Mouse (Mus musculus) MEL (cell line): ENCODE data around the gene Abcg2. TPM values are rescaled to one million over a fixed set of nuclear protein-coding genes. Genes with fewer than 3 reads are reported as not detected.

Experiments used
- DNase-seq: peaks from one replicate; pipeline ENCODE4 v3.0.0; 2011; ENCODE audit warnings: low read depth, low spot score
- H3K27ac ChIP-seq: 2 replicates; pipeline ENCODE4 v1.5.1; 2012; ENCODE audit warnings: low read depth, mild to moderate bottlenecking, control low read depth, low read length, moderate library complexity; ENCODE audit not compliant: control insufficient read depth
- H3K27me3 ChIP-seq, 2 experiments: fragments of 150-350 bp in 1 of 2; sonication (generic) in 1 of 2; 2 replicates each; pipeline ENCODE4 v1.6.1; 2012; ENCODE audit warnings: low read length in 2 of 2, mild to moderate bottlenecking in 2 of 2, improper control_type of control experiment in 1 of 2, moderate library complexity in 1 of 2; ENCODE audit not compliant: insufficient read depth in 2 of 2, control insufficient read depth in 1 of 2
- H3K36me3 ChIP-seq, 2 experiments: 2 replicates each; pipeline ENCODE4 v1.6.1; 2012 to 2014; ENCODE audit warnings: low read length in 2 of 2, improper control_type of control experiment in 1 of 2, inconsistent platforms in 1 of 2, mild to moderate bottlenecking in 1 of 2; ENCODE audit not compliant: insufficient read depth in 2 of 2, control insufficient read depth in 1 of 2
- H3K4me1 ChIP-seq, 2 experiments: fragments of 150-350 bp in 1 of 2; sonication (generic) in 1 of 2; 2 replicates each; pipeline ENCODE4 v1.6.1; 2012; ENCODE audit warnings: low read length in 2 of 2, improper control_type of control experiment in 1 of 2, mild to moderate bottlenecking in 1 of 2; ENCODE audit not compliant: insufficient read depth in 2 of 2, control insufficient read depth in 1 of 2
- H3K4me3 ChIP-seq, 2 experiments: fragments of 150-350 bp in 1 of 2; sonication (generic) in 1 of 2; 2 replicates each; pipeline ENCODE4 v1.5.1; 2012; ENCODE audit warnings: low read depth in 2 of 2, low read length in 2 of 2, mild to moderate bottlenecking in 2 of 2, moderate library complexity in 2 of 2, control low read depth in 1 of 2, improper control_type of control experiment in 1 of 2; ENCODE audit not compliant: control insufficient read depth in 1 of 2, insufficient read depth in 1 of 2
- H3K79me2 ChIP-seq: 2 replicates; pipeline ENCODE4 v1.6.1; 2012; ENCODE audit warnings: mild to moderate bottlenecking, low read length, moderate library complexity; ENCODE audit not compliant: control insufficient read depth, poor library complexity, insufficient read depth
- H3K9ac ChIP-seq: 2 replicates; pipeline ENCODE4 v1.6.1; 2012; ENCODE audit warnings: low read depth, mild to moderate bottlenecking, control low read depth, low read length, moderate library complexity; ENCODE audit not compliant: control insufficient read depth, poor library complexity, severe bottlenecking
- H3K9me3 ChIP-seq: fragments of 150-350 bp; sonication (generic); replicated peaks from 2 replicates; pipeline ENCODE4 v1.6.1; 2012; ENCODE audit warnings: mild to moderate bottlenecking, low read length, improper control_type of control experiment, moderate library complexity; ENCODE audit not compliant: insufficient read depth
- BHLHE40 ChIP-seq: IDR thresholded peaks from 2 replicates; pipeline ENCODE4 v1.6.1; 2012; ENCODE audit warnings: low read depth, mild to moderate bottlenecking, inconsistent platforms, low read length, improper control_type of control experiment, borderline replicate concordance
- CHD1 ChIP-seq: IDR thresholded peaks from 2 replicates; pipeline ENCODE4 v1.6.1; 2012; ENCODE audit warnings: low read depth, mild to moderate bottlenecking, inconsistent platforms, low read length, improper control_type of control experiment
- CHD2 ChIP-seq: IDR thresholded peaks from 2 replicates; pipeline ENCODE4 v1.6.1; 2011; ENCODE audit warnings: low read length, improper control_type of control experiment
- CTCF ChIP-seq, 3 experiments: IDR thresholded peaks in 2 of 3; conservative IDR thresholded peaks in 1 of 3; 2 replicates each; pipeline ENCODE4 v1.5.1; 2011 to 2012; ENCODE audit warnings: low read length in 3 of 3, low read depth in 2 of 3, mild to moderate bottlenecking in 2 of 3, improper control_type of control experiment in 1 of 3, inconsistent platforms in 1 of 3, mixed read lengths in 1 of 3, moderate library complexity in 1 of 3; ENCODE audit not compliant: control insufficient read depth in 1 of 3, insufficient read depth in 1 of 3, poor library complexity in 1 of 3, severe bottlenecking in 1 of 3
- E2F4 ChIP-seq: IDR thresholded peaks from 2 replicates; pipeline ENCODE4 v1.6.1; 2011; ENCODE audit warnings: low read depth, low read length, improper control_type of control experiment, borderline replicate concordance
- ELF1 ChIP-seq: IDR thresholded peaks from 2 replicates; pipeline ENCODE4 v1.6.1; 2014; ENCODE audit warnings: low read depth, mild to moderate bottlenecking, inconsistent platforms, low read length, improper control_type of control experiment, moderate library complexity
- ETS1 ChIP-seq: IDR thresholded peaks from 2 replicates; pipeline ENCODE4 v1.6.1; 2012; ENCODE audit warnings: low read depth, mild to moderate bottlenecking, inconsistent platforms, low read length, improper control_type of control experiment, moderate library complexity
- GABPA ChIP-seq: IDR thresholded peaks from 2 replicates; pipeline ENCODE4 v1.6.1; 2012; ENCODE audit warnings: low read depth, mild to moderate bottlenecking, inconsistent platforms, low read length, improper control_type of control experiment, moderate library complexity
- KAT2A ChIP-seq: conservative IDR thresholded peaks from 2 replicates; pipeline ENCODE4 v1.6.1; 2012; ENCODE audit warnings: low read depth, low read length, improper control_type of control experiment, inconsistent platforms
- MAFK ChIP-seq: IDR thresholded peaks from 2 replicates; pipeline ENCODE4 v1.6.1; 2011; ENCODE audit warnings: low read depth, mild to moderate bottlenecking, low read length, improper control_type of control experiment, borderline replicate concordance
- MAX ChIP-seq: IDR thresholded peaks from 2 replicates; pipeline ENCODE4 v1.6.1; 2011; ENCODE audit warnings: low read length, improper control_type of control experiment
- MAZ ChIP-seq: IDR thresholded peaks from 2 replicates; pipeline ENCODE4 v1.6.1; 2012; ENCODE audit warnings: low read depth, mild to moderate bottlenecking, inconsistent platforms, low read length, improper control_type of control experiment
- MEF2A ChIP-seq: IDR thresholded peaks from 2 replicates; pipeline ENCODE4 v1.6.1; 2014; ENCODE audit warnings: low read depth, mild to moderate bottlenecking, inconsistent platforms, low read length, improper control_type of control experiment; ENCODE audit not compliant: poor library complexity, insufficient replicate concordance, severe bottlenecking; ENCODE audit errors: extremely low read depth
- MXI1 ChIP-seq: IDR thresholded peaks from 2 replicates; pipeline ENCODE4 v1.6.1; 2011; ENCODE audit warnings: mild to moderate bottlenecking, low read depth, low read length, improper control_type of control experiment
- MYB ChIP-seq: IDR thresholded peaks from 2 replicates; pipeline ENCODE4 v1.6.1; 2011; ENCODE audit warnings: mild to moderate bottlenecking, low read depth, low read length, improper control_type of control experiment
- NELFE ChIP-seq: IDR thresholded peaks from 2 replicates; pipeline ENCODE4 v1.6.1; 2011; ENCODE audit warnings: low read depth, low read length, improper control_type of control experiment
- POLR2A ChIP-seq, 2 experiments: IDR thresholded peaks; 2 replicates each; pipeline ENCODE4 v1.6.1; 2011 to 2012; ENCODE audit warnings: low read length in 2 of 2, mild to moderate bottlenecking in 2 of 2, control low read depth in 1 of 2, improper control_type of control experiment in 1 of 2, low read depth in 1 of 2, moderate library complexity in 1 of 2; ENCODE audit not compliant: control insufficient read depth in 1 of 2, insufficient read depth in 1 of 2, poor library complexity in 1 of 2
- POLR2AphosphoS5 ChIP-seq: IDR thresholded peaks from 2 replicates; pipeline ENCODE4 v1.6.1; 2012; ENCODE audit warnings: low read depth, borderline replicate concordance, mild to moderate bottlenecking, inconsistent platforms, low read length, moderate library complexity, mixed read lengths
- RAD21 ChIP-seq: IDR thresholded peaks from 2 replicates; pipeline ENCODE4 v1.6.1; 2011; ENCODE audit warnings: mild to moderate bottlenecking, low read depth, low read length, improper control_type of control experiment
- RCOR1 ChIP-seq: IDR thresholded peaks from 2 replicates; pipeline ENCODE4 v1.6.1; 2012; ENCODE audit warnings: low read depth, mild to moderate bottlenecking, inconsistent platforms, low read length, improper control_type of control experiment
- TBP ChIP-seq: IDR thresholded peaks from 2 replicates; pipeline ENCODE4 v1.8.0; 2011; ENCODE audit warnings: low read depth, low read length, improper control_type of control experiment
- UBTF ChIP-seq: IDR thresholded peaks from 2 replicates; pipeline ENCODE4 v1.6.1; 2012; ENCODE audit warnings: low read depth, mild to moderate bottlenecking, inconsistent platforms, low read length, improper control_type of control experiment, moderate library complexity, borderline replicate concordance; ENCODE audit not compliant: insufficient read depth
- USF1 ChIP-seq: IDR thresholded peaks from 2 replicates; pipeline ENCODE4 v1.6.1; 2014; ENCODE audit warnings: low read depth, mild to moderate bottlenecking, inconsistent platforms, low read length, improper control_type of control experiment, moderate library complexity
- USF2 ChIP-seq, 2 experiments: IDR thresholded peaks; 2 replicates each; pipeline ENCODE4 v1.6.1; 2011 to 2012; ENCODE audit warnings: improper control_type of control experiment in 2 of 2, low read length in 2 of 2, borderline replicate concordance in 1 of 2, inconsistent platforms in 1 of 2, low read depth in 1 of 2, mild to moderate bottlenecking in 1 of 2; ENCODE audit not compliant: insufficient read depth in 1 of 2
- ZKSCAN1 ChIP-seq: IDR thresholded peaks from 2 replicates; pipeline ENCODE4 v1.6.1; 2012; ENCODE audit warnings: low read depth, mild to moderate bottlenecking, inconsistent platforms, low read length, improper control_type of control experiment, moderate library complexity
- ZMIZ1 ChIP-seq: IDR thresholded peaks from 2 replicates; pipeline ENCODE4 v1.6.1; 2012; ENCODE audit warnings: low read depth, mild to moderate bottlenecking, inconsistent platforms, low read length, improper control_type of control experiment, moderate library complexity
- ZNF384 ChIP-seq: IDR thresholded peaks from 2 replicates; pipeline ENCODE4 v1.6.1; 2012; ENCODE audit warnings: low read depth, mild to moderate bottlenecking, inconsistent platforms, low read length, improper control_type of control experiment
- polyA plus RNA-seq, 2 experiments: library from polyadenylated mRNA; stranded (reverse) in 1 of 2; unstranded in 1 of 2; fragments of >175 nt in 1 of 2; fragments of >200 nt in 1 of 2; gene quantifications; 2 replicates each; pipeline versions ENCODE4 v1.2.1 to v1.2.4; 2012; ENCODE audit warnings: low replicate concordance in 2 of 2, low read depth in 1 of 2; ENCODE audit not compliant: insufficient read length in 2 of 2, insufficient read depth in 1 of 2, missing spikeins in 1 of 2
- total RNA-seq: library from RNA; depleted of rRNA; stranded (reverse); fragments of 300-350 nt; gene quantifications from 2 replicates; pipeline ENCODE4 v1.2.3, GENCODE M21; 2012

Gene Abcg2
- total and polyA plus RNA-seq, 3 experiments, result 14.4 to 20.9 TPM; not detected in 1

GRCm38 (mm10) chr6:58677802-58678201 lies 93.5 kb downstream of the Abcg2 start:
- H3K27ac ChIP-seq, result no peak overlapping the region
- no peaks in the 10 kb centered on the region for H3K27me3 ChIP-seq
- no peaks in the 10 kb centered on the region for H3K4me1 ChIP-seq
- no peak for DNase-seq
- H3K4me3 ChIP-seq, result no peak overlapping the region
- no peaks in the 10 kb centered on the region for H3K79me2 ChIP-seq
- H3K36me3 ChIP-seq, result no peaks in the 10 kb centered on the region; a peak in 1 of 4 replicates
- H3K9me3 ChIP-seq, result no peaks in the 10 kb centered on the region
- TF ChIP-seq MAX (no peak), ZMIZ1 (no peak)
- TF ChIP-seq, all 39 proteins: peak for 0
- no peak overlapping the region for H3K9ac ChIP-seq

- no peaks in the 10 kb centered on the region for H3K9me3 ChIP-seq
Observed at GRCm38 (mm10) chr6:58678530-58678929, 94.2 kb downstream of the Abcg2 start.

GRCm38 (mm10) chr6:58691584-58691983 lies 107.3 kb downstream of the Abcg2 start:
- Histone ChIP-seq H3K27ac (no peak overlapping the region), H3K9me3 (no peaks in the 10 kb centered on the region), H3K4me1 (no peaks in the 10 kb centered on the region), H3K27me3 (no peaks in the 10 kb centered on the region), H3K36me3 (no peaks in the 10 kb centered on the region), H3K4me3 (no peak overlapping the region), H3K79me2 (no peaks in the 10 kb centered on the region), H3K9ac (no peak overlapping the region)
- DNase-seq, result no peak
- no peak for TF ChIP-seq MXI1
- no peak for TF ChIP-seq GABPA
- TF ChIP-seq KAT2A, result no peak
- no peak for TF ChIP-seq TBP
- TF ChIP-seq E2F4, result no peak
- no peak for TF ChIP-seq RCOR1
- TF ChIP-seq MAFK, result no peak
- no peak for TF ChIP-seq MYB
- no peak for TF ChIP-seq ETS1
- TF ChIP-seq ELF1, result no peak
- TF ChIP-seq CTCF (IDR thresholded peaks at IDR 0.05 in 2 of 3, conservative IDR thresholded peaks at IDR 0.05 in 1 of 3; ENCODE audit: control insufficient read depth in 1 of 3, insufficient read depth in 1 of 3, low read depth in 2 of 3, low read length in 3 of 3, poor library complexity in 1 of 3, severe bottlenecking in 1 of 3), result no peak
- no peak for TF ChIP-seq USF1
- TF ChIP-seq UBTF, result no peak
- TF ChIP-seq MAZ, result no peak
- no peak for TF ChIP-seq RAD21
- TF ChIP-seq POLR2A (IDR thresholded peaks at IDR 0.05; ENCODE audit: control insufficient read depth in 1 of 2, insufficient read depth in 1 of 2, low read depth in 1 of 2, low read length in 2 of 2, poor library complexity in 1 of 2), result no peak
- no peak for TF ChIP-seq NELFE

More at GRCm38 (mm10) chr6:58678530-58678929, 94.2 kb downstream of the Abcg2 start:
- TF ChIP-seq ZMIZ1, result no peak
- no peak for TF ChIP-seq MYB
- no peak for TF ChIP-seq POLR2A (IDR thresholded peaks at IDR 0.05; ENCODE audit: control insufficient read depth in 1 of 2, insufficient read depth in 1 of 2, low read depth in 1 of 2, low read length in 2 of 2, poor library complexity in 1 of 2)
- no peak for TF ChIP-seq UBTF
- no peak for TF ChIP-seq MEF2A
- TF ChIP-seq BHLHE40, result no peak
- no peak for TF ChIP-seq CHD1
- no peak for TF ChIP-seq MAFK
- TF ChIP-seq POLR2AphosphoS5, result no peak
- TF ChIP-seq ELF1, result no peak
- no peak for TF ChIP-seq ZKSCAN1
- TF ChIP-seq ZNF384, result no peak
- no peak for TF ChIP-seq CHD2
- TF ChIP-seq USF2 (IDR thresholded peaks at IDR 0.05; ENCODE audit: borderline replicate concordance in 1 of 2, insufficient read depth in 1 of 2, low read depth in 1 of 2, low read length in 2 of 2), result no peak
- no peak for DNase-seq
- no peaks in the 10 kb centered on the region for H3K27me3 ChIP-seq
- H3K9ac ChIP-seq, result no peak overlapping the region
- no peaks in the 10 kb centered on the region for H3K4me1 ChIP-seq
- no peaks in the 10 kb centered on the region; a peak in 1 of 4 replicates for H3K36me3 ChIP-seq
- H3K79me2 ChIP-seq, result no peaks in the 10 kb centered on the region
- no peak overlapping the region for H3K27ac ChIP-seq
- H3K4me3 ChIP-seq, result no peak overlapping the region
